Mouse (Mus musculus) E14TG2a.4 (cell line): ENCODE results near the gene Mef2c.

Experiments
- CTCF ChIP-seq: conservative IDR thresholded peaks from 2 replicates; pipeline ENCODE4 v1.5.1; 2014; ENCODE audit warnings: low read length
- POU5F1 ChIP-seq: IDR thresholded peaks from 2 replicates; pipeline ENCODE4 v1.6.1; 2014; ENCODE audit warnings: low read length, borderline replicate concordance

DNA sequence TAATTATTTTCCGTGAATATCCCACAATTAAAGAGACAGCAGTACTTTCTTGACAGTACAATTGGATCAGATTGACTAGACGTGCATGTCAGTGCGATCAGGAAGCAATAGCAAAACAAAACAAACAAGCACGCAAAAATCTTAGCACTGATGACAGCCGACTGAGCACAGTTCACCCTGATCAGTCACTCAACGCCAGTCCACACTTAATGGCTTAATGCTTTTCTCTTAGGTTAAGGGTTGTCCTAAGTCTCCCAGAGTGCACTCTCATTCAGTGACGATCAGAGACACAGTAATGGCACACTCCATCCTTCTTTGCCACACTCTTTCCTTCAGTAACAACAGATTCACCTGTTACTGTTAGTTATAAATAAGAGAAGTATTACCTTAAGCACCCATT, 157.3 kb downstream of the Mef2c start:
- no peak for TF ChIP-seq CTCF
- no peak for TF ChIP-seq POU5F1
